Mouse (Mus musculus): ENCODE measurements at regions not wholly inside any gene's neighbourhood (a gene's known extent, or its start where the extent isn't known, plus 50 kb on each side); places are given as distances from the start of the nearest gene placed in this dataset.

DNA sequence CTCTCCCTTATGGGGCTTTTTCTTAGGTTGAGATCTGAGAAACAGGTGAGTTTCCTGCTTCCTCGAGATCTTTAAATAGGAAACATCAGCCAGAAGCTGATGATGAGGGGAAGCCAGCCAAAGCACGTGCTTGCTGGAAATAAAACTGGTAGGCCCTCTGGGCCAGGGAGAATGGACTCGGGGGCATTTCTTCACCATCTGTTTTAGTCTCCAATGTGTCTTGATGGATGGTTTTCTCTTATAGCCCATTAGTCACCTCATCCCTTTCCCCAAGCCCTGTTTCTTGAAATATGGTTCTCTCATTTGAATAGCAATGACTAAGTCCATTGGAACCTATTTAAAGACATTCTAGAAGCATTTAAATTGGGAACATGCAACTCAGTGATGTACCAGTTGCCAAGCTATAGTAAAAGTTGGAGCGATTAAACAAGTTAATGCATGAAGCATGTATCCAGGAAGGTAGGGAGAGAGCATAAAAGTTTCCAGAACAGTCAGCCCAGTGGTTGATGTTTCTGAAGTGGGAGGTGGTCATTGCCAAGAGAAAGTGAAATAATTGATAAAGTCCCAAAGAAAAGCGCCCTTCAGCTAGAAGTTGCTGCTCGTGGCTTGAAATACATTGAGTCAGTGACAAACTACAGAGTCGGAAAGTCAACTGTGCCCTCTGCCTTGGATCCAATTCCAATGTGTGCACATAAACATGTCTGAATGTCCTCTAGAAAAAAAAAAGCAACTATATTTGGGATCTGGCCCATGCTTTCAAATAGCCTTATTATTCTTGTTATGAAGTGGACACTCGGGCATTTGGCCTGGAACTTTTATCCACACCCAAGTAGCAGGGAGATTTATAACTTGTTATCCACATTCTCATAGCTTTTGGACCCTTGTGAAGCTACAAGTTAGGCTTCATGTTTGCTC lies 589.8 kb downstream of the Ebf1 start:
- TF ChIP-seq POLR2A (IDR thresholded peaks at IDR 0.05; ENCODE audit: extremely low read depth, insufficient read depth, low read length) (no peak), CTCF (IDR thresholded peaks at IDR 0.05; ENCODE audit: low read depth, low read length) (no peak)
